Comparison of ENCODE assay signal across 18 mouse cellular contexts in the genomic region with DNA sequence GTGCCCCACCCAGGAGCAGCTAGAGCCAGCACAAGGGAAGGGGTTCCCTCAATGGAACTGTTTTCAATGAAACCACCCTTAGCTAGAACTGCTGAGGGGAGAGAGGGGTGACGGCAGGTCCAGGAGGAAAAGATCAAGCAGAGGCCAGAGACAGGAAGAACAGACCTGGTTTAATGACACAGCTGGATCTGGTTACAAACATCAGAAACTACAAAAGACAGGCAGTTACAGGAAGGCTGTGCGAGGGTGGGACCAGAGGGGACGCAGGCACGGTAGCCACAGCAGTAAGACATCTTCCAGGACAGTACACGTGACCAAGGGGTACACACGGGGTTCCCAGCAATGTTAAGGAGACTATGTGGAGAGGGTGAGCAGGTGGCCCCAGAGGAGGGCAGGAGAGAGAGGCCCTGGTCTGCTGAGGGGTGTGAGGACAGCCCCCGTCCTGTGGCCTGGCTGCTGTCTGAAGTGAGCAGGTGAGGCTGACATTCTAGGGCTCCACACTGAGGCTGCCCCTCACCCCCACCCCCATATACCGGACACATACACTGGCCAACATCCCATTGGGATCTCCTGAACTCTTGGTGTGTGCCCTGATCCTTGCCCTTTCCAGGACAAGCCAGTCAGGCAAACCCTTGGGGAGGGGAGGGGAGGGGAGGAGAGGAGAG. TPM values are rescaled to one million over a fixed set of nuclear protein-coding genes. Genes with fewer than 3 reads are reported as not detected.
DNase-seq lines count a peak whose midpoint lies in the region; ATAC-seq and TF ChIP-seq lines count a peak whose summit lies in the region.
"Had no signal": no experiment of that assay in that cellular context is flagged by ENCODE, and none has a peak within 500 bp of the region (broad histone marks: within the 10 kb centered on the region; RNA-seq: fewer than 3 reads in every experiment).

No protein-coding gene starts in this region.

- H3K9ac ChIP-seq in heart, embryonic 16.5 days (ENCODE audit: low read length), result 0 out of 2 replicates have a peak overlapping the region, but pooled peaks have one; percentile 22
- H3K9ac ChIP-seq in kidney, postnatal 0 days (ENCODE audit: low read depth, low read length), result no peak overlapping the region
- H3K9ac ChIP-seq in limb, embryonic 12.5 days (replicated peaks), result no peak overlapping the region
- H3K9ac ChIP-seq: heart, embryonic 15.5 days had no signal

- no peak for ATAC-seq in heart, embryonic 16.5 days (replicated peaks; ENCODE audit: extremely low read depth, insufficient read depth, low FRiP score)
- ATAC-seq in kidney, postnatal 0 days (replicated peaks; ENCODE audit: low FRiP score, low read depth), result no peak
- no peak for ATAC-seq in limb, embryonic 12.5 days (ENCODE audit: insufficient number of reproducible peaks, insufficient read depth, low FRiP score, low TSS enrichment, low read depth)
- ATAC-seq: inflammation-experienced regulatory T-cells, adult 6 months had no signal

- H3K27me3 ChIP-seq in heart, embryonic 16.5 days (ENCODE audit: control insufficient read depth, insufficient read depth, low read length), result peaks cover 6% of the 10 kb centered on the region; the same call in 1 of the 2 replicates
- H3K27me3 ChIP-seq in kidney, postnatal 0 days (ENCODE audit: insufficient read depth, low read length), result no peaks in the 10 kb centered on the region
- no peaks in the 10 kb centered on the region for H3K27me3 ChIP-seq in kidney, adult 2 months (replicated peaks; ENCODE audit: control insufficient read depth, insufficient read depth, low read length)
- 0 out of 2 replicates have a peak, but pooled peaks cover 2% of the 10 kb centered on the region for H3K27me3 ChIP-seq in limb, embryonic 12.5 days

- peak; percentile 68 for DNase-seq in embryo, embryonic 10 days (ENCODE audit: low spot score)
- DNase-seq in embryo, embryonic 10.5 days (ENCODE audit: low spot score), result no peak
- no peak for DNase-seq in heart, adult 9 months (ENCODE audit: low spot score in 2 of 2)
- DNase-seq in kidney, postnatal 0 days (ENCODE audit: low spot score), result peak; percentile 53
- DNase-seq in kidney, adult 2 months, result no peak
- no peak for DNase-seq in right cerebral cortex, postnatal 14 days
- DNase-seq: cerebellum, adult 9-10 months; gastrocnemius, postnatal 25 days; lung, adult 2 months; lung, postnatal 36 days had no signal

- no peak overlapping the region for H3K4me2 ChIP-seq in heart, embryonic 16.5 days (ENCODE audit: low read depth, low read length)
- no peak overlapping the region for H3K4me2 ChIP-seq in kidney, postnatal 0 days (ENCODE audit: low read length)
- no peak overlapping the region for H3K4me2 ChIP-seq in limb, embryonic 12.5 days
- H3K4me2 ChIP-seq: heart, embryonic 15.5 days had no signal

- no peak overlapping the region for H3K4me3 ChIP-seq in heart, embryonic 16.5 days (ENCODE audit: low read length)
- H3K4me3 ChIP-seq in kidney, postnatal 0 days (replicated peaks; ENCODE audit: low read depth, low read length), result no peak overlapping the region
- no peak overlapping the region for H3K4me3 ChIP-seq in kidney, adult 2 months (ENCODE audit: insufficient read depth, low read depth, low read length)
- no peak overlapping the region for H3K4me3 ChIP-seq in limb, embryonic 12.5 days (replicated peaks)
- H3K4me3 ChIP-seq: heart, embryonic 15.5 days had no signal

- 61% methylated on average over 8 of the region's 8 CpGs for WGBS in heart, embryonic 16.5 days
- WGBS in kidney, postnatal 0 days, result 37% methylated on average over 8 of the region's 8 CpGs
- whole genome bisulfite sequencing in kidney, adult 2 months, result 71% methylated on average over 8 of the region's 8 CpGs
- WGBS in limb, embryonic 12.5 days, result 8% methylated on average over 8 of the region's 8 CpGs

- H3K36me3 ChIP-seq in heart, embryonic 16.5 days (ENCODE audit: control insufficient read depth, insufficient read depth), result no peaks in the 10 kb centered on the region
- no peaks in the 10 kb centered on the region for H3K36me3 ChIP-seq in kidney, postnatal 0 days (ENCODE audit: insufficient read depth, low read length)
- H3K36me3 ChIP-seq in kidney, adult 2 months (ENCODE audit: control insufficient read depth, insufficient read depth, low read length), result no peaks in the 10 kb centered on the region
- H3K36me3 ChIP-seq in limb, embryonic 12.5 days, result no peaks in the 10 kb centered on the region
- H3K36me3 ChIP-seq: heart, embryonic 15.5 days had no signal

- no peak for TF ChIP-seq POLR2A in kidney, adult 2 months (IDR thresholded peaks at IDR 0.05; ENCODE audit: low read depth, low read length)

- TF ChIP-seq CTCF in kidney, postnatal 0 days (IDR thresholded peaks at IDR 0.05; ENCODE audit: low read depth), result no peak
- TF ChIP-seq CTCF in kidney, adult 2 months (conservative IDR thresholded peaks at IDR 0.05; ENCODE audit: insufficient read depth, insufficient read length, low read depth, low read length), result no peak

- peaks cover 6% of the 10 kb centered on the region for H3K4me1 ChIP-seq in heart, embryonic 16.5 days (ENCODE audit: control insufficient read depth, insufficient read depth, low read length)
- H3K4me1 ChIP-seq in kidney, postnatal 0 days (replicated peaks; ENCODE audit: insufficient read depth, low read length), result peaks cover 9% of the 10 kb centered on the region; the same call in 1 of the 2 replicates
- no peaks in the 10 kb centered on the region for H3K4me1 ChIP-seq in kidney, adult 2 months (ENCODE audit: control insufficient read depth, insufficient read depth, low read length)
- peaks cover 62% of the 10 kb centered on the region for H3K4me1 ChIP-seq in limb, embryonic 12.5 days (replicated peaks)

- no peak overlapping the region for H3K27ac ChIP-seq in heart, embryonic 16.5 days (ENCODE audit: low read length)
- no peak overlapping the region for H3K27ac ChIP-seq in kidney, postnatal 0 days
- no peak overlapping the region for H3K27ac ChIP-seq in kidney, adult 2 months (ENCODE audit: insufficient read depth, low read depth, low read length)
- H3K27ac ChIP-seq in limb, embryonic 12.5 days, result peak overlapping the region; percentile 64
- H3K27ac ChIP-seq: heart, embryonic 15.5 days had no signal

- no peaks in the 10 kb centered on the region for H3K9me3 ChIP-seq in heart, embryonic 16.5 days (replicated peaks; ENCODE audit: control insufficient read depth, low read length)
- no peaks in the 10 kb centered on the region for H3K9me3 ChIP-seq in kidney, postnatal 0 days (replicated peaks; ENCODE audit: low read length)
- no peaks in the 10 kb centered on the region for H3K9me3 ChIP-seq in limb, embryonic 12.5 days
- H3K9me3 ChIP-seq: heart, embryonic 15.5 days had no signal

RNA-seq across cellular contexts. Expression of gene Prcd, which starts 7.8 kb away (rescaled TPM):
- 1.7 and 2.5 TPM in 2 replicates for polyA plus RNA-seq in heart, embryonic 16.5 days (2015; fragmentation: Nextera tagmentation; extraction: Ambion mirVana)
- 1.3 and 1.4 TPM in 2 replicates for polyA plus RNA-seq in kidney, postnatal 0 days (2015; fragmentation: Nextera tagmentation; extraction: Ambion mirVana)
- polyA plus RNA-seq in kidney, adult 2 months (2012; rRNA removed), result 0.44 and 0.52 TPM in 2 replicates
- polyA plus RNA-seq in limb, embryonic 12.5 days (2016; fragmentation: Nextera tagmentation; extraction: Ambion mirVana), result 0.45 and 0.63 TPM in 2 replicates
- polyA plus RNA-seq: inflammation-experienced regulatory T-cells, adult 6 months; liver, adult 2 months had no signal

RNA-seq across cellular contexts. Expression of gene Cygb, which starts 8.5 kb away (rescaled TPM):
- polyA plus RNA-seq in heart, embryonic 16.5 days (2015; fragmentation: Nextera tagmentation; extraction: Ambion mirVana), result 11.6 and 12.3 TPM in 2 replicates
- polyA plus RNA-seq in kidney, postnatal 0 days (2015; fragmentation: Nextera tagmentation; extraction: Ambion mirVana), result 35.2 and 37.5 TPM in 2 replicates
- polyA plus RNA-seq in kidney, adult 2 months (2012; rRNA removed), result 16.2 and 21.0 TPM in 2 replicates
- 3.1 and 3.6 TPM in 2 replicates for polyA plus RNA-seq in limb, embryonic 12.5 days (2016; fragmentation: Nextera tagmentation; extraction: Ambion mirVana)

RNA-seq across cellular contexts. Expression of gene Rhbdf2, which starts 18.8 kb away (rescaled TPM):
- polyA plus RNA-seq in heart, embryonic 16.5 days (2015; fragmentation: Nextera tagmentation; extraction: Ambion mirVana), result 9.9 and 10.3 TPM in 2 replicates
- 8.8 and 9.0 TPM in 2 replicates for polyA plus RNA-seq in kidney, postnatal 0 days (2015; fragmentation: Nextera tagmentation; extraction: Ambion mirVana)
- polyA plus RNA-seq in kidney, adult 2 months (2012; rRNA removed), result 18.0 and 19.1 TPM in 2 replicates
- 4.1 and 5.1 TPM in 2 replicates for polyA plus RNA-seq in limb, embryonic 12.5 days (2016; fragmentation: Nextera tagmentation; extraction: Ambion mirVana)

RNA-seq across cellular contexts. Expression of gene Aanat, which starts 59.3 kb away (rescaled TPM):
- not detected in 2 replicates for polyA plus RNA-seq in heart, embryonic 16.5 days (2015; fragmentation: Nextera tagmentation; extraction: Ambion mirVana)
- polyA plus RNA-seq in kidney, postnatal 0 days (2015; fragmentation: Nextera tagmentation; extraction: Ambion mirVana), result not detected in 2 replicates
- polyA plus RNA-seq in kidney, adult 2 months (2012; rRNA removed), result not detected in 2 replicates
- polyA plus RNA-seq in limb, embryonic 12.5 days (2016; fragmentation: Nextera tagmentation; extraction: Ambion mirVana), result not detected in 2 replicates
- polyA plus RNA-seq: heart, embryonic 15.5 days; inflammation-experienced regulatory T-cells, adult 6 months; liver, adult 2 months; lung, adult 2 months; neural tube, embryonic 11.5 days; spleen, adult 2 months; stomach, embryonic 16.5 days had no signal

Comparison
In these comparisons a context has a peak if more than half of its experiments do, and no peak if none do; other contexts are left out.
1. DNase-seq: peak in embryo, embryonic 10 days (single experiment) and kidney, postnatal 0 days (single experiment); none in embryo, embryonic 10.5 days (single experiment), heart, adult 9 months (0 of 2), kidney, adult 2 months (single experiment) and right cerebral cortex, postnatal 14 days (single experiment).